ENCODE assay signal across 11 mouse cellular contexts in genomic region chr2:165323928-165324327, GRCm38 (mm10). TPM values are rescaled to one million over a fixed set of nuclear protein-coding genes. Genes with fewer than 3 reads are reported as not detected.
A peak's percentile ranks its signal among the peaks of the same experiment; 100 is the strongest.
DNase-seq lines count a peak whose midpoint lies in the region; ATAC-seq and TF ChIP-seq lines count a peak whose summit lies in the region.
"Had no signal": no experiment of that assay in that cellular context is flagged by ENCODE, and none has a peak within 500 bp of the region (broad histone marks: within the 10 kb centered on the region; RNA-seq: fewer than 3 reads in every experiment).

No protein-coding gene starts in this region.

- H3K4me2 ChIP-seq in limb, embryonic 12.5 days, result no peak overlapping the region
- H3K4me2 ChIP-seq in embryonic facial prominence, embryonic 14.5 days (ENCODE audit: low read depth, low read length), result peak overlapping the region; percentile 85
- peak overlapping the region; percentile 65; the same call in 1 of the 2 replicates for H3K4me2 ChIP-seq in midbrain, postnatal 0 days (ENCODE audit: low read depth, low read length, poor library complexity, severe bottlenecking)

- H3K36me3 ChIP-seq in limb, embryonic 12.5 days, result peaks cover 5% of the 10 kb centered on the region; the same call in 1 of the 2 replicates
- H3K36me3 ChIP-seq in limb, embryonic 10.5 days, result peaks cover 4% of the 10 kb centered on the region
- no peaks in the 10 kb centered on the region for H3K36me3 ChIP-seq in embryonic facial prominence, embryonic 14.5 days (ENCODE audit: control insufficient read depth, insufficient read depth, low read length)
- H3K36me3 ChIP-seq in midbrain, postnatal 0 days (ENCODE audit: insufficient read depth, low read length), result no peaks in the 10 kb centered on the region
- H3K36me3 ChIP-seq: liver, embryonic 15.5 days had no signal

- H3K9me3 ChIP-seq in limb, embryonic 12.5 days, result no peaks in the 10 kb centered on the region
- no peaks in the 10 kb centered on the region for H3K9me3 ChIP-seq in limb, embryonic 10.5 days (replicated peaks)
- H3K9me3 ChIP-seq in embryonic facial prominence, embryonic 14.5 days (ENCODE audit: control insufficient read depth, low read length), result no peaks in the 10 kb centered on the region
- H3K9me3 ChIP-seq in midbrain, postnatal 0 days (ENCODE audit: low read length), result no peaks in the 10 kb centered on the region
- H3K9me3 ChIP-seq: liver, embryonic 15.5 days had no signal

- no peak overlapping the region for H3K4me3 ChIP-seq in limb, embryonic 12.5 days (replicated peaks)
- H3K4me3 ChIP-seq in limb, embryonic 10.5 days, result no peak overlapping the region
- no peak overlapping the region for H3K4me3 ChIP-seq in embryonic facial prominence, embryonic 14.5 days (ENCODE audit: low read depth, low read length)
- H3K4me3 ChIP-seq in midbrain, postnatal 0 days (ENCODE audit: low read depth, low read length), result no peak overlapping the region
- H3K4me3 ChIP-seq: liver, embryonic 15.5 days had no signal

- no peak for TF ChIP-seq CTCF in midbrain, postnatal 0 days (IDR thresholded peaks at IDR 0.05)

- 0 out of 2 replicates have a peak, but pooled peaks cover 5% of the 10 kb centered on the region for H3K27me3 ChIP-seq in limb, embryonic 12.5 days
- H3K27me3 ChIP-seq in limb, embryonic 10.5 days (ENCODE audit: low read depth, poor library complexity, severe bottlenecking), result peaks cover 15% of the 10 kb centered on the region; the same call in 1 of the 2 replicates
- no peaks in the 10 kb centered on the region for H3K27me3 ChIP-seq in embryonic facial prominence, embryonic 14.5 days (replicated peaks; ENCODE audit: control insufficient read depth, insufficient read depth, low read length)
- H3K27me3 ChIP-seq in midbrain, postnatal 0 days (ENCODE audit: insufficient read depth, low read length), result no peaks in the 10 kb centered on the region
- H3K27me3 ChIP-seq: liver, embryonic 15.5 days; Patski had no signal

- peaks cover 53% of the 10 kb centered on the region for H3K4me1 ChIP-seq in limb, embryonic 12.5 days (replicated peaks)
- peaks cover 65% of the 10 kb centered on the region for H3K4me1 ChIP-seq in limb, embryonic 10.5 days
- H3K4me1 ChIP-seq in embryonic facial prominence, embryonic 14.5 days (ENCODE audit: control insufficient read depth, insufficient read depth, low read length), result peaks cover 46% of the 10 kb centered on the region
- H3K4me1 ChIP-seq in midbrain, postnatal 0 days (ENCODE audit: insufficient read depth, low read length), result peaks cover 23% of the 10 kb centered on the region

- H3K9ac ChIP-seq in limb, embryonic 12.5 days (replicated peaks), result no peak overlapping the region; the same call in 1 of the 2 replicates
- 0 out of 2 replicates have a peak overlapping the region, but pooled peaks have one; percentile 2 for H3K9ac ChIP-seq in embryonic facial prominence, embryonic 14.5 days (ENCODE audit: low read depth, low read length)
- no peak overlapping the region for H3K9ac ChIP-seq in midbrain, postnatal 0 days (replicated peaks; ENCODE audit: low read length, poor library complexity, severe bottlenecking)
- H3K9ac ChIP-seq: liver, embryonic 15.5 days had no signal

- DNase-seq in limb, embryonic 10.5 days (ENCODE audit: low spot score), result no peak
- DNase-seq in embryonic facial prominence, embryonic 14.5 days (ENCODE audit: low spot score), result no peak
- DNase-seq in kidney, postnatal 4 days, result peak; percentile 57 to 68
- DNase-seq in midbrain, postnatal 0 days (ENCODE audit: low spot score), result no peak
- no peak for DNase-seq in adrenal gland, postnatal 14 days
- DNase-seq in B cell, adult 2 months, result no peak
- DNase-seq: thymus, postnatal 14 days had no signal

- no peak for ATAC-seq in limb, embryonic 12.5 days (ENCODE audit: insufficient number of reproducible peaks, insufficient read depth, low FRiP score, low TSS enrichment, low read depth)
- no peak for ATAC-seq in embryonic facial prominence, embryonic 14.5 days (ENCODE audit: low read depth)
- no peak for ATAC-seq in midbrain, postnatal 0 days (ENCODE audit: low FRiP score)
- no peak for ATAC-seq in erythroid progenitor cell, adult 5-6 weeks (replicated peaks; ENCODE audit: low FRiP score, poor library complexity, severe bottlenecking)
- ATAC-seq: Patski had no signal

- WGBS in limb, embryonic 12.5 days, result 68% methylated on average over 5 of the region's 5 CpGs
- WGBS in limb, embryonic 10.5 days, result 69% methylated on average over 5 of the region's 5 CpGs
- 41% methylated on average over 5 of the region's 5 CpGs for WGBS in embryonic facial prominence, embryonic 14.5 days
- WGBS in midbrain, postnatal 0 days, result 37% methylated on average over 5 of the region's 5 CpGs

- H3K27ac ChIP-seq in limb, embryonic 12.5 days, result 0 out of 2 replicates have a peak overlapping the region, but pooled peaks have one; percentile 13
- H3K27ac ChIP-seq in limb, embryonic 10.5 days, result no peak overlapping the region
- H3K27ac ChIP-seq in embryonic facial prominence, embryonic 14.5 days (replicated peaks; ENCODE audit: low read depth, low read length), result no peak overlapping the region
- no peak overlapping the region for H3K27ac ChIP-seq in midbrain, postnatal 0 days (ENCODE audit: low read depth, low read length)
- H3K27ac ChIP-seq: liver, embryonic 15.5 days had no signal

RNA-seq across cellular contexts. Expression of gene Elmo2, which starts 2.4 kb away (rescaled TPM):
- polyA plus RNA-seq in limb, embryonic 12.5 days (2016; fragmentation: Nextera tagmentation; extraction: Ambion mirVana), result 83.2 and 88.4 TPM in 2 replicates
- polyA plus RNA-seq in limb, embryonic 10.5 days (2016; fragmentation: Nextera tagmentation; extraction: Ambion mirVana), result 76.9 and 94.2 TPM in 2 replicates
- polyA plus RNA-seq in embryonic facial prominence, embryonic 14.5 days (2014; fragmentation: Nextera tagmentation; extraction: Ambion mirVana), result 70.6 and 77.3 TPM in 2 replicates
- 98.6 and 99.4 TPM in 2 replicates for total RNA-seq in midbrain, postnatal 0 days (2014; rRNA removed)
- 77.2 and 80.2 TPM in 2 replicates for polyA plus RNA-seq in midbrain, postnatal 0 days (2015; fragmentation: Nextera tagmentation; extraction: Ambion mirVana)
- total RNA-seq in adrenal gland, postnatal 14 days (2021), result 26.2 and 27.8 TPM in 2 replicates
- total RNA-seq in erythroid progenitor cell, adult 5-6 weeks (2015; ENCODE audit: low replicate concordance), result 16.3 and 25.9 TPM in 2 replicates
- total RNA-seq in erythroid progenitor cell, adult 5-6 weeks (2017; ENCODE audit: low replicate concordance), result 8.6 and 13.1 TPM in 2 replicates

RNA-seq across cellular contexts. Expression of gene Slc35c2, which starts 36.3 kb away (rescaled TPM):
- 47.2 and 48.3 TPM in 2 replicates for polyA plus RNA-seq in limb, embryonic 12.5 days (2016; fragmentation: Nextera tagmentation; extraction: Ambion mirVana)
- 61.3 and 65.5 TPM in 2 replicates for polyA plus RNA-seq in limb, embryonic 10.5 days (2016; fragmentation: Nextera tagmentation; extraction: Ambion mirVana)
- polyA plus RNA-seq in embryonic facial prominence, embryonic 14.5 days (2014; fragmentation: Nextera tagmentation; extraction: Ambion mirVana), result 45.6 and 52.1 TPM in 2 replicates
- total RNA-seq in midbrain, postnatal 0 days (2014; rRNA removed), result 89.6 and 98.9 TPM in 2 replicates
- 68.7 and 69.3 TPM in 2 replicates for polyA plus RNA-seq in midbrain, postnatal 0 days (2015; fragmentation: Nextera tagmentation; extraction: Ambion mirVana)
- 32.8 and 36.4 TPM in 2 replicates for total RNA-seq in adrenal gland, postnatal 14 days (2021)
- 11.9 and 18.0 TPM in 2 replicates for total RNA-seq in erythroid progenitor cell, adult 5-6 weeks (2015; ENCODE audit: low replicate concordance)
- 5.2 and 10.5 TPM in 2 replicates for total RNA-seq in erythroid progenitor cell, adult 5-6 weeks (2017; ENCODE audit: low replicate concordance)

RNA-seq across cellular contexts. Expression of gene Zfp663, which starts 44.6 kb away (rescaled TPM):
- polyA plus RNA-seq in limb, embryonic 12.5 days (2016; fragmentation: Nextera tagmentation; extraction: Ambion mirVana), result 0.74 and 1.2 TPM in 2 replicates
- 0.64 and 1.3 TPM in 2 replicates for polyA plus RNA-seq in limb, embryonic 10.5 days (2016; fragmentation: Nextera tagmentation; extraction: Ambion mirVana)
- 0.55 and 0.64 TPM in 2 replicates for polyA plus RNA-seq in embryonic facial prominence, embryonic 14.5 days (2014; fragmentation: Nextera tagmentation; extraction: Ambion mirVana)
- 4.8 and 10.2 TPM in 2 replicates for total RNA-seq in midbrain, postnatal 0 days (2014; rRNA removed)
- polyA plus RNA-seq in midbrain, postnatal 0 days (2015; fragmentation: Nextera tagmentation; extraction: Ambion mirVana), result 3.8 and 4.3 TPM in 2 replicates
- total RNA-seq in adrenal gland, postnatal 14 days (2021), result not detected in 2 replicates
- total RNA-seq in erythroid progenitor cell, adult 5-6 weeks (2015; ENCODE audit: low replicate concordance), result not detected in 2 replicates
- total RNA-seq in erythroid progenitor cell, adult 5-6 weeks (2017; ENCODE audit: low replicate concordance), result not detected in 2 replicates
- polyA plus RNA-seq: liver, embryonic 15.5 days; Patski had no signal

Comparison
In these comparisons a context has a peak if more than half of its experiments do, and no peak if none do; other contexts are left out.
1. DNase-seq: peak in kidney, postnatal 4 days (2 of 2); none in limb, embryonic 10.5 days (single experiment), embryonic facial prominence, embryonic 14.5 days (single experiment), midbrain, postnatal 0 days (single experiment), adrenal gland, postnatal 14 days (single experiment) and B cell, adult 2 months (0 of 2).